Mouse (Mus musculus) ES-E14 (cell line): Measurements from ENCODE around the gene Mapk1. TPM values are rescaled to one million over a fixed set of nuclear protein-coding genes. Genes with fewer than 3 reads are reported as not detected.

Experiments
- DNase-seq: peaks from one replicate; pipeline ENCODE4 v3.0.0-alpha.2; 2013; ENCODE audit warnings: low read depth, low spot score
- H3K27ac ChIP-seq: 2 replicates; pipeline ENCODE4 v1.5.1; 2012; ENCODE audit warnings: low read depth, mild to moderate bottlenecking, low read length, moderate library complexity, mixed read lengths; ENCODE audit not compliant: poor library complexity, insufficient read depth, severe bottlenecking
- H3K36me3 ChIP-seq: 2 replicates; pipeline ENCODE4 v1.6.1; 2012; ENCODE audit warnings: mild to moderate bottlenecking, low read length, moderate library complexity, mixed read lengths; ENCODE audit not compliant: control insufficient read depth, poor library complexity, insufficient read depth, severe bottlenecking
- H3K4me1 ChIP-seq, 2 experiments: fragments of 150-350 bp in 1 of 2; sonication (generic) in 1 of 2; 2 replicates each; pipeline ENCODE4 v1.6.1; 2012; ENCODE audit warnings: low read length in 2 of 2, mild to moderate bottlenecking in 1 of 2, mixed read lengths in 1 of 2; ENCODE audit not compliant: control insufficient read depth in 2 of 2, insufficient read depth in 2 of 2, poor library complexity in 1 of 2
- H3K4me3 ChIP-seq, 2 experiments: fragments of 150-350 bp in 1 of 2; sonication (generic) in 1 of 2; 2 replicates each; pipeline ENCODE4 v1.5.1; 2012; ENCODE audit warnings: low read length in 2 of 2, low read depth in 1 of 2, mild to moderate bottlenecking in 1 of 2, mixed read lengths in 1 of 2; ENCODE audit not compliant: insufficient read depth in 1 of 2, poor library complexity in 1 of 2, severe bottlenecking in 1 of 2
- H3K9ac ChIP-seq: 2 replicates; pipeline ENCODE4 v1.6.1; 2012; ENCODE audit warnings: low read depth, mild to moderate bottlenecking, low read length, mixed read lengths; ENCODE audit not compliant: poor library complexity, insufficient read depth, severe bottlenecking
- H3K9me3 ChIP-seq: fragments of 150-350 bp; sonication (generic); 2 replicates; pipeline ENCODE4 v1.6.1; 2012; ENCODE audit warnings: low read depth, mild to moderate bottlenecking, low read length; ENCODE audit not compliant: control insufficient read depth, insufficient read depth
- CHD2 ChIP-seq: IDR thresholded peaks from 2 replicates; pipeline ENCODE4 v1.6.1; 2014; ENCODE audit warnings: mild to moderate bottlenecking, low read depth, low read length, inconsistent platforms
- HCFC1 ChIP-seq: IDR thresholded peaks from 2 replicates; pipeline ENCODE4 v1.6.1; 2012; ENCODE audit warnings: low read length, inconsistent platforms, borderline replicate concordance; ENCODE audit not compliant: insufficient read depth
- MAFK ChIP-seq: IDR thresholded peaks from 2 replicates; pipeline ENCODE4 v1.6.1; 2014; ENCODE audit warnings: mild to moderate bottlenecking, low read depth, low read length, inconsistent platforms; ENCODE audit not compliant: insufficient read depth
- ZC3H11A ChIP-seq: IDR thresholded peaks from 2 replicates; pipeline ENCODE4 v1.6.1; 2012; ENCODE audit warnings: low read depth, mild to moderate bottlenecking, inconsistent platforms, low read length, borderline replicate concordance
- ZNF384 ChIP-seq: IDR thresholded peaks from 2 replicates; pipeline ENCODE4 v1.6.1; 2012; ENCODE audit warnings: low read depth, low read length, inconsistent platforms
- in situ Hi-C, 2 experiments: fragments of 600-800 bp; cut with MboI; formaldehyde crosslinking; loops; one replicate each; pipeline ENCODE4 v1.15.1; 2025; ENCODE audit warnings: low sequenced_read_pairs in 2 of 2, inconsistent platforms in 1 of 2; ENCODE audit not compliant: unreplicated experiment in 2 of 2
- total RNA-seq: library from RNA; depleted of rRNA; stranded (reverse); fragments of 300-350 nt; gene quantifications from 2 replicates; pipeline ENCODE4 v1.2.3, GENCODE M21; 2012

Gene Mapk1
- total RNA-seq, 1 experiment = 136 TPM

GRCm38 (mm10) chr16:16983534-16984422 lies 596 bp downstream of the Mapk1 start:
- peak overlapping the region; percentile 96 for H3K4me3 ChIP-seq
- TF ChIP-seq HCFC1 = no peak
- no peak for TF ChIP-seq MAFK
- no peak for TF ChIP-seq ZNF384
- no peak for TF ChIP-seq ZC3H11A
- no peak for TF ChIP-seq CHD2
- in situ Hi-C loops = no loop called here
- peak overlapping the region; percentile 56 for H3K27ac ChIP-seq
- peak overlapping the region; percentile 91 for H3K9ac ChIP-seq
- H3K36me3 ChIP-seq = peaks cover 11% of the 10 kb centered on the region
- peak; percentile 38 for DNase-seq
- H3K9me3 ChIP-seq = no peaks in the 10 kb centered on the region
- peaks cover 5 to 7% of the 10 kb centered on the region in 2 experiments; a peak in 3 of 4 replicates for H3K4me1 ChIP-seq

GRCm38 (mm10) chr16:16984423-16984941 lies 1.3 kb downstream of the Mapk1 start:
- TF ChIP-seq CHD2 (no peak), ZC3H11A (no peak), HCFC1 (no peak), MAFK (no peak), ZNF384 (no peak)
- no peak for DNase-seq
- in situ Hi-C loops = no loop called here
- Histone ChIP-seq H3K9ac (no peak overlapping the region; the same call in 1 of the 2 replicates), H3K27ac (no peak overlapping the region), H3K36me3 (peaks cover 13% of the 10 kb centered on the region), H3K9me3 (no peaks in the 10 kb centered on the region), H3K4me3 (peak overlapping the region; percentile 96), H3K4me1 (peaks cover 5 to 9% of the 10 kb centered on the region in 2 experiments; a peak in 3 of 4 replicates)

- no peak overlapping the region for H3K27ac ChIP-seq
- TF ChIP-seq ZNF384 (no peak), MAFK (no peak), HCFC1 (no peak), CHD2 (no peak), ZC3H11A (no peak)
- H3K4me1 ChIP-seq = peaks cover 5 to 9% of the 10 kb centered on the region in 2 experiments; a peak in 3 of 4 replicates
- H3K4me3 ChIP-seq = no peak overlapping the region
- no peaks in the 10 kb centered on the region for H3K9me3 ChIP-seq
- peaks cover 13% of the 10 kb centered on the region for H3K36me3 ChIP-seq
- no peak overlapping the region for H3K9ac ChIP-seq
- in situ Hi-C loops = no loop called here
- DNase-seq = no peak
These were observed 4.1 kb downstream of the Mapk1 start for GRCm38 (mm10) chr16:16987248-16987647.

GRCm38 (mm10) chr16:16988842-16989241 lies 5.7 kb downstream of the Mapk1 start:
- Histone ChIP-seq H3K9ac (no peak overlapping the region), H3K36me3 (peaks cover 13% of the 10 kb centered on the region), H3K27ac (no peak overlapping the region), H3K4me1 (peaks cover 8 to 9% of the 10 kb centered on the region in 2 experiments; a peak in 3 of 4 replicates), H3K4me3 (no peak overlapping the region), H3K9me3 (no peaks in the 10 kb centered on the region)
- TF ChIP-seq ZNF384 (no peak), ZC3H11A (no peak), HCFC1 (no peak), MAFK (no peak), CHD2 (no peak)
- in situ Hi-C loops = no loop called here
- no peak for DNase-seq
